Mouse (Mus musculus) myocyte (in vitro differentiated cells): ENCODE measurements at regions not wholly inside any gene's neighbourhood (a gene's known extent, or its start where the extent isn't known, plus 50 kb on each side); places are given as distances from the start of the nearest gene placed in this dataset.

Experiments
- E2F4 ChIP-seq: IDR thresholded peaks from one replicate; pipeline ENCODE4 v1.6.1; 2011; ENCODE audit warnings: mild to moderate bottlenecking, control low read depth, moderate library complexity; ENCODE audit not compliant: insufficient read depth
- POLR2AphosphoS2 ChIP-seq: IDR thresholded peaks from one replicate; pipeline ENCODE4 v1.6.1; 2011; ENCODE audit warnings: low read depth, control low read depth; ENCODE audit not compliant: insufficient read length
- SRF ChIP-seq: IDR thresholded peaks from one replicate; pipeline ENCODE4 v1.6.1; 2011; ENCODE audit warnings: low read depth; ENCODE audit not compliant: control insufficient read depth, insufficient read length
- TCF12 ChIP-seq: IDR thresholded peaks from one replicate; pipeline ENCODE4 v1.6.1; 2011; ENCODE audit warnings: mild to moderate bottlenecking, control low read depth; ENCODE audit not compliant: poor library complexity, insufficient read depth, severe bottlenecking
- TCF3 ChIP-seq: IDR thresholded peaks from one replicate; pipeline ENCODE4 v1.6.1; 2011; ENCODE audit warnings: low read depth, control low read depth; ENCODE audit not compliant: insufficient read length

DNA sequence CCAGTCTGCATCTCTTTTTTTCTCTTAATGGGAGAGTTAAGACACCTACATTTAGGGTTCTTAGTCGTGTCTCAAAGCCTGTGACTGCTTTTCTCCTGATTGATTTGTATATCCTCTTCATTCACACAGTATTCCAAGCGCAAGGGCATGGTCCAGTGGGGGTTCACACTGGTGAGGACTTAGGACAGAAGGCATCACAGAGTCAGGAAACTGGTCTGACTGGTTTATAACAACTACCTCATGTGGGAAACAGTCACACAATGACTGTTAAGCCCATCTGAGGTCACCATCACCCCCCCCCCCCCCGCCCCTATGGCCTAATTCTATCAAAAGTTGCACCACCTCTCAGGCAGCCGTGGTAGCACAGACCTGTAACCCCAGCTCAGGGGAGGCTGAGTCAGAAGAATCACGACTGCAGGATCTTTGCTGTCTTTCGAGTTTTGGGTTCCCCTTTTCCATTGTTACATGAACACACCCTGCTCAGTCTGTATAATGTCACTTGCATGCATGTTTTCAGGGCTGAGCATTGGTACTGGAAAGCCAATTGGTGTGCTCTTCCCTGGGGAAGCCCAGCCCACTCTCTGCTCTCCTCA, 155.2 kb downstream of the Zfp706 start:
- TF ChIP-seq TCF12 (no peak), E2F4 (no peak), POLR2AphosphoS2 (no peak), TCF3 (no peak), SRF (no peak)
